Mouse (Mus musculus) forebrain, embryonic 16.5 days (tissue): ENCODE data around the gene Snap23. TPM values are rescaled to one million over a fixed set of nuclear protein-coding genes. Genes with fewer than 3 reads are reported as not detected.

Experiments used
- ATAC-seq: fragments of 200-750 bp; cut with Nextera tagmentation; 2 replicates; pipeline ENCODE4 v1.8.0; 2017; ENCODE audit warnings: mild to moderate bottlenecking, moderate library complexity
- H3K27ac ChIP-seq: fragments of 300-500 bp; sonication (generic); 2 replicates; pipeline ENCODE4 v1.5.1; 2014; ENCODE audit warnings: low read length, control low read depth
- H3K27me3 ChIP-seq: fragments of 300-500 bp; sonication (generic); replicated peaks from 2 replicates; pipeline ENCODE4 v1.6.1; 2014; ENCODE audit warnings: low read length; ENCODE audit not compliant: control insufficient read depth, insufficient read depth
- H3K36me3 ChIP-seq: fragments of 300-500 bp; sonication (generic); 2 replicates; pipeline ENCODE4 v1.6.1; 2014; ENCODE audit not compliant: control insufficient read depth, insufficient read depth
- H3K4me1 ChIP-seq: fragments of 300-500 bp; sonication (generic); replicated peaks from 2 replicates; pipeline ENCODE4 v1.6.1; 2014; ENCODE audit warnings: low read length; ENCODE audit not compliant: control insufficient read depth, insufficient read depth
- H3K4me2 ChIP-seq: fragments of 300-500 bp; sonication (generic); 2 replicates; pipeline ENCODE4 v1.6.1; 2014; ENCODE audit warnings: mild to moderate bottlenecking, low read length, control low read depth
- H3K4me3 ChIP-seq: fragments of 300-500 bp; sonication (generic); replicated peaks from 2 replicates; pipeline ENCODE4 v1.5.1; 2014; ENCODE audit warnings: mild to moderate bottlenecking, low read length, control low read depth
- H3K9ac ChIP-seq: fragments of 300-500 bp; sonication (generic); replicated peaks from 2 replicates; pipeline ENCODE4 v1.6.1; 2014; ENCODE audit warnings: low read depth, low read length, control low read depth
- H3K9me3 ChIP-seq: fragments of 300-500 bp; sonication (generic); 2 replicates; pipeline ENCODE4 v1.6.1; 2016; ENCODE audit warnings: low read length; ENCODE audit not compliant: control insufficient read depth
- WGBS: fragments of 180-500 bp; shearing (Covaris S2); extraction: QIAGEN DNeasy Blood & Tissue Kit; methylation state at CpG from one replicate; pipeline ENCODE4 v1.1.7; 2014; 5-methylcytosine and 5-hydroxymethylcytosine counted together
- polyA plus RNA-seq: library from polyadenylated mRNA; unstranded; fragments of >200 nt; fragmentation: Nextera tagmentation; extraction: Ambion mirVana; gene quantifications from 2 replicates; pipeline ENCODE4 v1.2.1, GENCODE M21; 2015

Gene Snap23
- polyA plus RNA-seq, 1 experiment from 2014 or later, result 19.8 TPM

- Histone ChIP-seq H3K27me3 (no peaks in the 10 kb centered on the region), H3K4me3 (no peak overlapping the region), H3K36me3 (no peaks in the 10 kb centered on the region), H3K9ac (no peak overlapping the region), H3K9me3 (no peaks in the 10 kb centered on the region), H3K27ac (no peak overlapping the region), H3K4me1 (no peaks in the 10 kb centered on the region), H3K4me2 (no peak overlapping the region)
- ATAC-seq, result no peak
- WGBS, result 95% methylated on average over 3 of the region's 3 CpGs
These were observed 7.7 kb downstream of the Snap23 start for GRCm38 (mm10) chr2:120575121-120575520.

GRCm38 (mm10) chr2:120575978-120576377 is 8.5 kb downstream of the Snap23 start:
- no peaks in the 10 kb centered on the region for H3K27me3 ChIP-seq
- no peak overlapping the region for H3K4me3 ChIP-seq
- no peaks in the 10 kb centered on the region for H3K9me3 ChIP-seq
- no peaks in the 10 kb centered on the region for H3K36me3 ChIP-seq
- 93% methylated on average over 2 of the region's 2 CpGs for WGBS
- ATAC-seq, result no peak
- H3K27ac ChIP-seq, result no peak overlapping the region
- H3K4me1 ChIP-seq, result no peaks in the 10 kb centered on the region
- H3K4me2 ChIP-seq, result no peak overlapping the region
- no peak overlapping the region for H3K9ac ChIP-seq

GRCm38 (mm10) chr2:120577799-120578198 is 10.3 kb downstream of the Snap23 start:
- WGBS, result 82% methylated on average over 4 of the region's 4 CpGs
- no peaks in the 10 kb centered on the region for H3K27me3 ChIP-seq
- ATAC-seq, result no peak

GRCm38 (mm10) chr2:120578286-120578685 is 10.8 kb downstream of the Snap23 start:
- H3K9me3 ChIP-seq, result no peaks in the 10 kb centered on the region
- H3K9ac ChIP-seq, result no peak overlapping the region
- no peaks in the 10 kb centered on the region for H3K4me1 ChIP-seq
- no peak overlapping the region for H3K4me2 ChIP-seq
- 84% methylated on average over 5 of the region's 5 CpGs for WGBS
- no peak for ATAC-seq
- no peaks in the 10 kb centered on the region for H3K27me3 ChIP-seq
- no peak overlapping the region for H3K4me3 ChIP-seq
- no peak overlapping the region for H3K27ac ChIP-seq
- no peaks in the 10 kb centered on the region for H3K36me3 ChIP-seq

More at GRCm38 (mm10) chr2:120577799-120578198, 10.3 kb downstream of the Snap23 start:
- no peaks in the 10 kb centered on the region for H3K36me3 ChIP-seq
- no peaks in the 10 kb centered on the region for H3K4me1 ChIP-seq
- H3K4me2 ChIP-seq, result no peak overlapping the region
- no peak overlapping the region for H3K4me3 ChIP-seq
- no peak overlapping the region for H3K9ac ChIP-seq
- H3K9me3 ChIP-seq, result no peaks in the 10 kb centered on the region
- H3K27ac ChIP-seq, result no peak overlapping the region

- Histone ChIP-seq H3K36me3 (peaks cover 2% of the 10 kb centered on the region; the same call in 1 of the 2 replicates), H3K4me2 (no peak overlapping the region), H3K9me3 (no peaks in the 10 kb centered on the region), H3K27ac (no peak overlapping the region), H3K4me1 (no peaks in the 10 kb centered on the region), H3K9ac (no peak overlapping the region), H3K27me3 (no peaks in the 10 kb centered on the region), H3K4me3 (no peak overlapping the region)
- WGBS, result 82% methylated on average over 5 of the region's 5 CpGs
- ATAC-seq, result no peak
These were observed 22.3 kb downstream of the Snap23 start for GRCm38 (mm10) chr2:120589759-120590158.

GRCm38 (mm10) chr2:120592227-120592626 is 24.8 kb downstream of the Snap23 start:
- ATAC-seq, result no peak
- Histone ChIP-seq H3K27me3 (no peaks in the 10 kb centered on the region), H3K9me3 (no peaks in the 10 kb centered on the region), H3K4me1 (no peaks in the 10 kb centered on the region), H3K27ac (no peak overlapping the region), H3K9ac (no peak overlapping the region), H3K4me3 (no peak overlapping the region), H3K4me2 (no peak overlapping the region), H3K36me3 (peaks cover 10% of the 10 kb centered on the region)
- 84% methylated on average over 1 of the region's 1 CpGs for WGBS

GRCm38 (mm10) chr2:120597734-120598133 is 30.3 kb downstream of the Snap23 start:
- Histone ChIP-seq H3K9me3 (no peaks in the 10 kb centered on the region), H3K4me3 (no peak overlapping the region), H3K27ac (no peak overlapping the region), H3K4me2 (no peak overlapping the region), H3K27me3 (no peaks in the 10 kb centered on the region), H3K9ac (no peak overlapping the region), H3K4me1 (no peaks in the 10 kb centered on the region), H3K36me3 (peaks cover 23% of the 10 kb centered on the region)
- ATAC-seq, result no peak
- 97% methylated on average over 2 of the region's 2 CpGs for WGBS

GRCm38 (mm10) chr2:120599506-120599905 is 32.0 kb downstream of the Snap23 start:
- Histone ChIP-seq H3K4me3 (no peak overlapping the region), H3K27me3 (no peaks in the 10 kb centered on the region), H3K36me3 (peaks cover 23% of the 10 kb centered on the region), H3K27ac (no peak overlapping the region), H3K4me2 (no peak overlapping the region), H3K9me3 (no peaks in the 10 kb centered on the region), H3K4me1 (no peaks in the 10 kb centered on the region), H3K9ac (no peak overlapping the region)
- no peak for ATAC-seq
- WGBS, result 85% methylated on average over 4 of the region's 4 CpGs

- H3K36me3 ChIP-seq, result peaks cover 10% of the 10 kb centered on the region; the same call in 1 of the 2 replicates
- H3K27ac ChIP-seq, result no peak overlapping the region
- ATAC-seq, result no peak
- peaks cover 18% of the 10 kb centered on the region for H3K4me1 ChIP-seq
- H3K9ac ChIP-seq, result no peak overlapping the region
- H3K9me3 ChIP-seq, result no peaks in the 10 kb centered on the region
- H3K4me3 ChIP-seq, result no peak overlapping the region
- whole genome bisulfite sequencing, result 86% methylated on average over 6 of the region's 6 CpGs
- H3K27me3 ChIP-seq, result no peaks in the 10 kb centered on the region
- no peak overlapping the region for H3K4me2 ChIP-seq
These were observed 38.7 kb downstream of the Snap23 start for GRCm38 (mm10) chr2:120606021-120606690.
